Mouse (Mus musculus) adrenal gland, adult (tissue): ENCODE measurements around the gene Chn2.

Source experiments
- DNase-seq, 2 experiments: peaks; one replicate each; pipeline ENCODE4 v3.0.0; 2022 to 2023; ENCODE audit warnings: low spot score in 1 of 2; ENCODE audit not compliant: inconsistent age in 2 of 2

Chn2 gene

DNA sequence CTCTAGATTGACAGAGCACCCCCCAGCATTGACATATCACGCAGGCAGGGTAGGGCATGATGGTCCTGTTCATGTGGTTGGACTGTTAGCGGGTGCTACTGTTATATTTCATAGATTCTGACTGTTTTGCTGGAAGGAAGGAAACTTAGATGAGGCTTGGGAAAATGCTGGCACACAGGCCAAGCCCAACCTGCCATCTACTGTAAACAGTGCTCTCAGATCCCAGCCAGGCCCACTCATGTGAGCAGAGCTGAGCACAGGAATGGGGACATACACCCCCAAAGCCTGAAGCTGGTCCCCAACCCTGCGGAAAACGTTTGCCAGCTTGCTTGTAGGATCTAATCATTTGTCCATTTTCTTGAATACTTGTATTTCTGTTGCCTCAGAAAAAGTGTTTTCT lies 32.1 kb downstream of the Chn2 start:
- no peak for DNase-seq

DNA sequence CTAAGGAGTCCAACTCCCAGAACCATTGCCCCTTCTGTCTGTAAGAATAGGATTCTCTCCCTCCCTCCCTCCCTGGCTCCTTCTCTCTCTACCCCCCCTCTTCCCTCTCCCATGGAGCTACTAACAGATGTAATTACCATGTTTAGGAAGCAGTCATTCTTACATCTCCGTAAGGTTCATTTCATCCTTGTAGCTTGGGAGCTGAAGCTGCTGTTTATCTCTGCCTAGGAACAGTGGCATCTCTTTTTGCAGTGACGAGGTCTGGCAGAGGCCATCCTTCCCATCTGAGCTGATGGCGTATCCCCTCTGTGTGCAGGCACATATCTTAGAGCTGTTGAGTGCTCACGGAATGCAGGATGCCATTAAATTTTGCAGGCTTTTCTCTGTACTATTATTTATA lies 35.1 kb downstream of the Chn2 start:
- DNase-seq: no peak

DNA sequence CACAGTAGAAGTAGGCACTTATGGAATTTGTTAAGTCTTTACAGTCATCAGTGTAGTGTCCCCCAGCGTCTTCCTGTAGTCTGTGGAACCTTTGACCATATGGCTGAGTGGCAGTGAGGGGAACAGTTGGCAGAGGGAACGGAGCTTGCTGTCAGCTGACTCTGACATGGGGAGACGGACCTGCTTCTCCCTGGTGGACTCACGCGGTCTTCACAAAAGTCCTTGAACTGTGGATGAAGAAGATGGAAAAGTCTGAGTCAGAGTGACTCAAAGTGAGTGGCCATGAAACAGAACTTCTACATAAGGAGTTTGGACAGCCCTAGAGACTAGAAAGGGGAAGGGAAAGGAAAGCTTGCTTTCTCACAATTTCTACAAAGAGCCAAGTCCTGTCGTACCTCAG lies 36.1 kb downstream of the Chn2 start:
- peak; percentile 80 to 87 for DNase-seq

DNA sequence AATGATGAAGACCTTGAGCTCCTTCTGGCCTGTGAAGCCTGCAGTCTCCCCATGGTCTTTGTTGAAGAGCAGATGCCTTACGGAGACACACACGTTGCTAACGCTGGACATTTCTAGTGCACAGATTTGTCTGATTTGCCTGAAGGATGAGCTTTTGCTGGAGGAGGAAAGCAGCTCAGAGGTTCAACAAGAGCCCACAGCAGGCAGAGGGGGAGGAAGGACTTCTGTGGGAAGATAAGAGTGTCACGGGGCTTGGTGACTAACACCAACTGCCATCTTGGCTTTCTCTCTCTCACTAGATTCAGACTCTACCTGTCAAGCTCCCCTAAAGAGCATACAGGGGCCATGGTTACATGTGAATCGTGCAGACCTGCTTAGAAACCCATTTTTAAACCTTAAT lies 37.3 kb downstream of the Chn2 start:
- DNase-seq: no peak

DNA sequence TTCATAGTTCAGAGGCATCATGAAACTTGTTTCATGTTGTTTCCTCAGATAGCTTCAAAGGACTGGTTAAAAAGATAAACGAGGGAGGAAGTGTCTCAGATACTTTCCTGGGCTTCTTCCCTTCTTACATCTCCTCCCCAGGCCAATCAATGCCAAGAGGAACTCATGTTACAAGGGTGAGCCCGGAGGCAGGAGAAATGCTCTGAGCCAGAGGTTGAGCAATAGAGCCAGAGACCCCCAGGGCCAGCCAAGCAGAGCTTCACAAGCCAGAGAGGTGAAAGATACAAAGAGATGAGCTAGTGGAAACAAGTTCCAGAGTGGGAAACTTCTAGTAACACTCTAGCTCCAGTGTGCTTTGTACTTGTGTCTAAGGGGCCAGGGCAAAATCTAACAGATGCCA lies 38.9 kb downstream of the Chn2 start:
- DNase-seq: peak in 1 of 2 experiments; percentile 34

DNA sequence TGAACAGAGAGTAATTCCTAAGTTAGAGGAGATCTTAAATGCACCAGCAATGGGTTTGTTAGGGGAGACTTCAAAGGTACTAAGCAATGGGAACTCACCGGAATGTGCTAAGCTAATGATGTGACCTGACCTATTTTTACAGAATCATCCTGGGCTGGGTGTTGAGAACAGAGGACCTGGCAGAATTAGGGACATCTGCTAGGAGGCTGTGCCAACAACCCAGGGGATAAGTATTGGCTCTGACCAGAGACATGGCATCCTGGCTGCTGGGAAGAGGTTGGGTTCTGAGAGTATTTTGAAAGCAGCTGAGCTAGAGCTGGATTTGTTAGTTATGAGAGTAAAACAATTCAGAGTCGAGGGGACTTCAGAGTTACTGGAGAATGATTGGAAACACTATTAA lies 40.5 kb downstream of the Chn2 start:
- no peak for DNase-seq

DNA sequence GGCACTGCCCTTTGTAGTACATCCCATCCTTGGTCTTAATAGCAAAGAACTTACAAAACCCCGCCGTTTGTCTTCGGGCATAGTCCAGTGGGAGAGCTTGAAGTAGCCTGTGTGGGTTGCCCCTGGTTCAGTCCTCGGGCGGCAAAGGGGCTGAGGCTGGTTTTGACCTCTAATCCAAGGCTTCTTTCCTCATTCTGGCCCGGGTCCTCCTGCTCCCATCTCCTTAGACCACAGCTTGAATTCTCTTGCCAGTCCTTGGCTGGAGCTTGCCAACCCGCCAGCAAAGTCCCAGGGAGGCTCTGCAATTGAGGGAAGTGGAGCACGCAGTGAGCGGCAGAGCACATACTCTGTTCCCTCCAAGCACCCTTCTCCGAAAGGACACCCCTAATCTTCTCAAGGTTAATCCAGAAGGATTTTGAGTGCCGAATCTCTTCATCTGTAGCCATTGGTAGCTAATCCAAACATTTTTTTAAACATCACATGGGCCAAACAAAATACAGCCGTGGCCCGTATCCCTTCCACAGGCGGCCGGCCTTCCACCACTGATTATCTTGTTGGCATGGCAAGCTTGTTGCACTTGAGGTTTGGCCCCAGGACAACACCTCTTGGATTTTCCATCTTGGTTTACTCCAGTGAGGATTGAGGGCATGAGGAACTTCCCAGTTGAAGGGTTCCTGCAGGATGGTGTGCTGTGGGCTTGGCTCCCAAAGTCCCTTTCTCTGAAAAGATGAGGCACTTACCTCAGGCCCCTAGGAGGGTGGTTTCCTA lies 41.3 kb downstream of the Chn2 start:
- DNase-seq: no peak

DNA sequence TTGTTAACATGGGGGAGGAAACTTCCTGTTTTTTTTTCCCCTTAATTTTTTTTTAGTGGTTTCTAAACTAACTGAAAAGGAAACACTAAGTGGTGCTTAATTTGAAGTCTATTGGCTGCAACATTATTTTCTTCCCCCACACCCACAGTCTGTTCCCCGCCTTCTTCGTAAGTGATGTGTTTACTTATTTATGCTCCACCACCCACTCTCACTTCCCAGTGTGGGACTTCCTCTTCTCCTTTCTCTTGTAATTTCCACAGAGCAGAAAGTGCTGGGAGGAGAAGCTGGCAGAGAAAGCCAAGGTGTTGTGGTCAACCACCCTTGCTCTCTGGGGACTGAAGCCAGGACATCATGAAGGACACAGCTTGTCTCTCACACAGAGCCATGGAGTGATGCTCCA lies 43.2 kb downstream of the Chn2 start:
- peak in 1 of 2 experiments; percentile 58 for DNase-seq

DNA sequence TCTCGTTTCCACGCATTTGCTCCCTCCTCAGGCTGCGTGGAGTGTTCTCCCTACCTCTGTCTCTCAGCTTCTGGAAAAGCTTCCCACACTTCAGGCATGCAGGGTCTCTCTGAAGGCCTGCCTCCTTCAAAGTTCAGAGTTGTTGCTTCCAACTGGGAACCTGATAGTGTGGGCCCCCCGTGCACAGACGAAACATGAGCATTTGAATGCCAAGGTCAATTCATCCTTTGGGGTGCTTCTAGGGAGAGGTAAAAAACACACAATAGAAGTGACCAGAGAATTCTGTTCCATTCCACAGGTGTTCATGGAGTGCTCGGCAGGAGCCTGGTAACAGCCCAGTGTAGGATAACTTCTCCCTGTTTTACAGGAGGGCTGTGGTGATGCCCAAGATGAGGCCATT lies 44.7 kb downstream of the Chn2 start:
- DNase-seq: peak in 1 of 2 experiments; percentile 36

DNA sequence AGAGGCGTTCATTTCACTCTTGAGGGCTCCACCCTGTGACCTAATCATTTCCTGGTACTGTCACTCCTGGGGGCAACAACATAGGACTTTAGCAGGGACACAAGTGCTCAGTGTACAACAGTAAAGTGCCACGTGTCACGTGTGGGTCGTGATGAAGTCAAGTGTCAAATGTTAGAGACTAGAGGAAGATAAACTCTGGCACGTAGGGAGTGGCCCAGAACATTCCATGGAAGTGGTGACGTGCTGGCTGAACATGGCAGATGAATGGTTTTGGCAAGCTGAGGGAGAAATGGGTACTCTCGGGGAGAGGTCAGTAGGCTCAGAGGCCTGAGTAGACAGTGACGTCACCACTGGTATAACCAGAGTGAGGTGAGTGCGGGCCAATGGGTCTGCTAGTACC lies 45.7 kb downstream of the Chn2 start:
- DNase-seq: no peak

DNA sequence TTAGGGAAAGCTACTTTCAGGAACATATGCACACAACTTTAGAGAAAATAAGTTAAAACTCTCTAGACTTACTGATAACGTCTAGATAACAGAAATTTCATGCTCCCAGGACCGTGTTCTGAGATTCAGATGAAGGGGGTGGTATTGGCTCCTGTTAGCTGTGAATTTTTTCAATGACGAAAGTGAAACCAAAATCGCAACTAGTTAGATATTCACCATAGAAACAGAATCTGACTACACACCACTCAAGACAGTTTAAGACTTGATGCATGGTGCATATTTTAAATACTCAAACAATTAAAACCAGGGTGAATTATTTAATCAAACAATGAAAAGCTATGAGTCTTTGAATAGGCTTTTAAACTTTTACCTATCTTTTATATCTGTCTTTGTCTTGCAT lies 48.8 kb downstream of the Chn2 start:
- no peak for DNase-seq

DNA sequence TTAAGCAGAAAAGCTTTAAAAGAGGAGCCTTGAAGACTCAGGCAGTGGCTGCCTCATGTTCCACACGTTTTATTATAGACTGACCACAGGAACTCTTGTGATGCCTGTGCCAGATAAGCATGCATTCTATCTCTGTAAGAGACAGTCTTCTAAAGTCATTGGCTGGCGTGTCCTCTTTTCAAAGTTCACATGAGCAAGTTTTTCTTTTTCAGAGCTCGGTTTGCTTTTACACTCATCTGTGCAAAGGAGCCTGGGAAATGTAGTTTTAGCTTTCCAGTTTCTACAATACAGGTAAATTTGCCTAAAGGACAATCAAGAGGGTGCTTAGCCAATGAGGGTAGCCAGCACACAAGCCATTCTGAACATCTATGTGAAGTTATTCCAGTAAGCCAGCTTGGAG lies 51.5 kb downstream of the Chn2 start:
- no peak for DNase-seq

DNA sequence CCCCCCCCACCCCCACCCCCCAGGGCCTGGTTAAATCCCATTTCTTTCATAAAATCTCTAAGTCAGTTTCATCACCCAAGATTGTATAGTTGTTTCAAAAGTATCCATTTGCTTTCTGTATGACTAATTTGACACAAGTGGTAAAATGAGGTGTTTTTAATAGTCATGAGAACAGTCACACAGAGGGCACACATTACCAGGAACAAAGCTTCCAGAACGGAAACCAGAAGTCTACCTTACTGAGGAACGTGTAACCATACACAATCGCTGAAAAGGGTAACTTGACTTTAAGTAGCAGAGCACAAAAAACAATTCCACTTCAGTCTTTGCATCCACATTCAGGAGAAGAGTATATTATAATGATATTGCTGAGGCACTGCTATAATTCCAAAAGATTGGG lies 53.6 kb downstream of the Chn2 start:
- no peak for DNase-seq

DNA sequence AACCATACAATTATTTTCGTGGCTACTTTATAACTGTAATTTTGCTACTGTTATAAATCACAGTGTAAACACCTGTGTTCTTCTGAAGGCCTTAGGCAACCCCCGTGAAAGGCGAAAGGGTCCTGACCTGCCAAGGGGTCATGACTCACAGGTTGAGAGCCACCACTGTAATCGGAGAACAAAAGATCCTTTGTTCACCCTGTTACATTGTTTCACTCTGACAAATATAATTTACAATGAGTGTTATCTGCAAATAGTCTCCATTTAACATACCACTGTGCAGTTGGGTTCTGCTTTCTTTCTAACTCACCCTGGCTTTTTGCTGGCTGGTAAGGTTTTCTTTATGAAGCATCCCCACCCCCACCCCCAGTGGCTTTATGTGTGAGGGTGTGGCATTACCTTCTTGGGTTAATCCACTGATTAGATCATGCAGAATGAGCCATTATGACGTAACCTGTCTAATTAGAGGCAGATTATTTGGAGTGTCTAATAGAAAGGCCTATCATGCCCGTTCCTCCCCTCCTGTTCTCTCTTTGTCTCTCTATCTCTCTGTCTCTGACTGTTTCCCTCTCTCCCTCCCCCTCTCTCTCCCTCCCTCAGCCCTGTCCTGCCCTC lies 56.9 kb downstream of the Chn2 start:
- DNase-seq: no peak

DNA sequence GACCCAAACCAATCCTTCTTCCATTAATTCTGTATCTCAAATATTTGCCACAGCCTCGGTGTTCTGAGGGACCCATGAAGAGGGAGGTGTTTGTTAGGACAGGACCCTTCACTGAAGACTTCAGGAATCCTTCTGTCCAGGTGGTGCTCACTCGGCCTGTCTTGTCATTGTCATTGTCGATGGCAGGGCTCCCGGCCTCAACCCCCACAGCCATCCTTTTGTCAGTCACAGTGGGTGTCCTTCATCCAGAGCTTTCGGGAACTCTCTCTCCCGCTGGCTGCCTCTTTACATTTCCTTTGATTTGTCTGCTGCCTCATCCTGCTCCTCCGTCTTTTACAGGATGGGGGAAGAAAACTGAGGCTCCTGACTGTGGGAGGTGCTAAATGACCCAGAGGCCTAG lies 57.5 kb downstream of the Chn2 start:
- DNase-seq: no peak

DNA sequence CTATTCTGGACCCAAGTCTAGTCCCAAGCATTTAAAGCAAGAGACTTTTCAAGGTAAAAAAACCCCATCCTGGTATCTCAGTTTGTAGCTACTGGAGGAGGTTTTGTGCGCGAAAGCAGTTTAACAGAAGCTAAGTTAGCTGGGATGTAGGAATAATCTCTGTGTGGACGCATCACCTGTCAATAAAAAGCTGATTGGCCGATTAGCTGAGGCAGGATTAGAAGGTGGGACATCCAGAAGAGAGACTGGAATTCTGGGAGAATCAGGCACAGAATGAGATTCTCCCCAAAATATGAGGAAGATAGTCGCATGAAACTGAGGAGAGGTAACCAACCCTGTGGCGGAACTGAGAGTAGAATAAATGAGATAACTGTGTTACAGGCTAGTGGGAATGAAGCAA lies 59.0 kb downstream of the Chn2 start:
- DNase-seq: no peak

DNA sequence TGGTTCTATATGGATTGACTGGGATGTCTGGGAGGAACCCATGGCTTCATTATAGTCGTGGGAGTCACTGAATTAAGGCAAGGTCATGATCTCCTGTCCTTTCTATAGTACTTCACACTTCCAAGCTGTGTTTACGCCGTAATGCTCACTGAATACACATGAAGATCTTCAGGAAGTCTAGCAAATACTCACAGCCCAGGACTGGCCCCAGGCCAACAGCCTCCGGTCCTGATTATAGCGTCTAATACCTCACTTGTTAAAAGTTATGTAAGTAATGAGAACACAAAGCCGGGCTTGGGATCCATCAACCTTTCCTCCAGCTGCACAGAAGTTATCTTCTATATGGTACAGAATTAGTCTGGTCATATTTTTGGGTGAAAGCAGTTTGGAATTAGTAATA lies 60.3 kb downstream of the Chn2 start:
- no peak for DNase-seq

DNA sequence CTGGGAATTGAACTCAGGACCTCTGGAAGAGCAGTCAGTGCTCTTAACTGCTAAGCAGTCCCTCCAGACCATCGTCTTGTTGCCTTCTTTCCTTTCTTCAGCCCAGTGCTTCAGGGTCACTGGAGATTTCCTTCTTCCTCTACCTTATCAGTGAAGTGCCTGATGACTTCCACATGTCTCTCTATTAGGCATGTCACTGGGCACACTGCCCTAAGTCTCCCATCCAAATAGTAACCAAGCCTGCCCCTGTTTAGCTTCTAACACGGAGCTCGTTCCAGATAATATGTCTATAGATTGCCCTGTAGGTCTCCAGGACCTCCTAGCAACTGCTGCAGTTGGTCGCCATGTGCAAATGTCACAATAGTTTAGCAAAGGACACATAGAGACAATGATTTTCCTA lies 62.9 kb downstream of the Chn2 start:
- DNase-seq: no peak

DNA sequence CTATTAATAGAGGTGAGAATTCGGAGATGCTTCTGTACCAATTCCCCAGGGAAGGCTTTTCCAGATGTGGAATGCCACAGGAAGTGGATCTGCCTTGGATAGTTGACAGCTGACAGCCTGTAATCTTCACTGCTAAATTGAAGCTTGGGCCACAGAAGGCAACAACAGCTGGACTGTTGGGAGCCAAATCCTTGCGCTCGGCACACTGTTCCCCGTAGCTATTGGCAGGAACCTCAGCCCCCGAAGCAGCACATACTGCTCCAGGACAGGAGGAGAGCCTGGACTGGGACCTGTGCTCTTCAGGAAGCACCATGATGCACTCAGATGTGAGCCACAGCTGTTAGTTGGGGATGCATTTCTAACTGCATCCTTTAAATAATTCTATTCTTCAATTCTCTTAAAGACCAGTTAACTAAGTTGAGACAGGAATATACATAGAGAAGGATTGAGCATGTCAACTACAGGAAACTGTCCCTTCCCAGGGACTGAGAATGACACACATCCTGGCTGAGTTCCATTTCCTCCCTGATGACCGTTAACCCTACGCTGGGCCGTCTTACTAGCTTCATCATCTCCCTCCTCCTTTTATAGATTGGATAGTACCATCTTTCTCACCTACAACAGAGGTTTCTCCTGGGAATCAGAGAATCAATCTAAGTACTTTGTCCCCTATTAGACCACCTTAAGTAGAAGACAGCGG lies 64.1 kb downstream of the Chn2 start:
- no peak for DNase-seq

DNA sequence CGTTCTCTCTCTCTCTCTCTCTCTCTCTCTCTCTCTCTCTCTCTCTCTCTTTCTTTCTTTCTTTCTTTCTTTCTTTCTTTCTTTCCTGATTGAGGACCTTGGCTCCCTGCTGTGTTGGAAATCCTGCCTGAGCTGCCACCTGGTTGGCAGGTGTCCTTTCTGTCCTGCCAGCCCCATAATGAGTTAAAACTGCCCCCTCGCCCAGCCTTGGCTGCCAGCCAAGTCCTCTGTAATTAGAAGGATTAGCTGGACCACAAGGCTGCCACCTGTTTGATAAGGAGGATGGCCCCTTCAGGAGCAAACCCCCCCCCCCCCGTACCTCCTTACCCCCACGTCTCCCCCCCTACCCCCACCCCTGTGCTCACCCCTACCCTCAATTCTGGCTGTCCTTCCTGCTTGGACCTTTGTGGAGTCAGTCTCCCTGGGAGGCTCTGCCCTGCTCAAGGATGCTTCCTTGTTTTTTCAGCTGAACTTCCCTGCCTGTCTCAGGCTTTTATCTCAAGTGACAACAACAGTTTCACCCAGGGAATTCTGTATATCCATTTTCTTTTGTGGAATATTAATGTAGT lies 72.1 kb downstream of the Chn2 start:
- DNase-seq: no peak

DNA sequence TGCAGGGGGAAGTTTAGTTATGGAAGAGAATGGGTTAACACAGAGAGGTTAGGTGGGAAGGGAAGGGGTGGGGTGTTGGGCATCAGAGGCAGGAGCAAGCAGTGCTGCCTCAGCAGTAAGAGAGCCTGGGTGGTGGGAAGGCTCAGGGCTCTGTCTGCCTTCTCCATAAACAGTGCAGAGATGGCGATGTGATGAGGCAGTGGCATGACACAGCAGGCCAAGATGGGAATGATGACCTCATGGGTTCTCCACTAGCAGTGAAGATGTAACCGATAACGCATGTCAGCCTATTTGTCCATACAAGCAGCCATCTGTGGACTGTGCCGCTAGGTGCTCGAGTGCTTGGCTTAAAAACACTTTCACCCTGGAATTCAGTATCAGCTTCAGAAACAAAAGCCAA lies 74.0 kb downstream of the Chn2 start:
- DNase-seq: no peak

DNA sequence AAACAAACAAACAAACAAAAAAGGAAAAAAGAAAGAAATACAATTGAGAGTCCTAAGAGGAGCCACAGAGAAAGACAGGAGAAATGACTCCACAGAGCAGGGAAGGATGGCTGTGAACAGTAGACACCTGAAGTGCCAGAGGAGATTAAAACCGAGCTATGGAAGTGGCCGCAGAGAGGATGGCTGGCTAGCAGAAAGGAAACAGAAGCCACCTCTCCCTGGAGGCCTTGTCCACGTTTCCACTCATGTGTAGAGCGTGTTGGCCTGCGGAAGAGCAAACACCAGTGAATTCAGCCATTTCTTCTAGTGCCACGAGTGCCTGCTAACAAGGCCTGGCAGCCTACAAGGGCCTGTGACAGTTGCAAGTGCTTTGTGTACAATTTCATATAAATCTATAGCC lies 75.1 kb downstream of the Chn2 start:
- DNase-seq: no peak
